In genomic region chr2:125386221-125386965, GRCm38 (mm10) we compare ENCODE assay signal across 22 mouse cellular contexts.
DNase-seq lines count a peak whose midpoint lies in the region; ATAC-seq lines count a peak whose summit lies in the region.
"Had no signal": no experiment of that assay in that cellular context is flagged by ENCODE, and none has a peak within 500 bp of the region (broad histone marks: within the 10 kb centered on the region; RNA-seq: fewer than 3 reads in every experiment).

No protein-coding gene starts in this region.

- no peaks in the 10 kb centered on the region for H3K9me3 ChIP-seq in midbrain, embryonic 11.5 days (ENCODE audit: control insufficient read depth, low read length)
- H3K9me3 ChIP-seq in midbrain, embryonic 16.5 days (replicated peaks; ENCODE audit: control insufficient read depth, low read length, poor library complexity, severe bottlenecking) = no peaks in the 10 kb centered on the region
- H3K9me3 ChIP-seq: embryonic facial prominence, embryonic 10.5 days; embryonic facial prominence, embryonic 12.5 days; forebrain, embryonic 13.5 days; forebrain, embryonic 15.5 days; G1E had no signal

- H3K4me1 ChIP-seq in midbrain, embryonic 11.5 days (ENCODE audit: control insufficient read depth, insufficient read depth, low read length) = no peaks in the 10 kb centered on the region
- no peaks in the 10 kb centered on the region for H3K4me1 ChIP-seq in midbrain, embryonic 16.5 days (ENCODE audit: control insufficient read depth, insufficient read depth, low read length)
- H3K4me1 ChIP-seq: embryonic facial prominence, embryonic 12.5 days; forebrain, embryonic 13.5 days; forebrain, embryonic 15.5 days had no signal

- no peak overlapping the region for H3K9ac ChIP-seq in midbrain, embryonic 11.5 days (ENCODE audit: low read length)
- H3K9ac ChIP-seq in midbrain, embryonic 16.5 days (ENCODE audit: low read depth, low read length) = no peak overlapping the region
- H3K9ac ChIP-seq: embryonic facial prominence, embryonic 12.5 days; forebrain, embryonic 13.5 days; forebrain, embryonic 15.5 days; forebrain, postnatal 0 days had no signal

- no peak for ATAC-seq in midbrain, embryonic 11.5 days (ENCODE audit: low FRiP score)
- ATAC-seq in midbrain, embryonic 16.5 days = no peak
- ATAC-seq: activated CD4-positive, CD25-positive, alpha-beta regulatory T cell, adult 4 months; CD4-positive, CD25-positive, alpha-beta regulatory T cell, adult 4 months; forebrain, embryonic 13.5 days; forebrain, embryonic 15.5 days; forebrain, postnatal 0 days; Patski had no signal

- H3K4me3 ChIP-seq in midbrain, embryonic 11.5 days (ENCODE audit: low read depth, low read length) = no peak overlapping the region
- no peak overlapping the region for H3K4me3 ChIP-seq in midbrain, embryonic 16.5 days (ENCODE audit: low read depth, low read length)
- H3K4me3 ChIP-seq: embryonic facial prominence, embryonic 10.5 days; embryonic facial prominence, embryonic 12.5 days; forebrain, embryonic 13.5 days; forebrain, embryonic 15.5 days had no signal

- peak; percentile 63 to 69 for DNase-seq in cerebellum, postnatal 10 days
- DNase-seq in cerebellum, adult 9-10 months = no peak
- DNase-seq in cerebellum, postnatal 25 days = peak; percentile 14 to 51
- no peak for DNase-seq in cerebellum, adult 9-11 months
- DNase-seq in midbrain, embryonic 11.5 days (ENCODE audit: low spot score, missing footprints) = peak; percentile 56
- DNase-seq: adrenal gland, adult 8-10 months; adrenal gland, postnatal 14 days; adrenal gland, postnatal 36 days; B cell, adult 2 months; cerebellum, adult 18-20 months; cerebellum, adult 8-10 months; forebrain, postnatal 0 days had no signal

- H3K27me3 ChIP-seq in midbrain, embryonic 11.5 days (ENCODE audit: control insufficient read depth, insufficient read depth, low read length) = no peaks in the 10 kb centered on the region
- no peaks in the 10 kb centered on the region for H3K27me3 ChIP-seq in midbrain, embryonic 16.5 days (ENCODE audit: control insufficient read depth, insufficient read depth, low read depth, low read length)
- H3K27me3 ChIP-seq: CH12.LX; embryonic facial prominence, embryonic 12.5 days; forebrain, embryonic 13.5 days; forebrain, embryonic 15.5 days; Patski had no signal

- no peaks in the 10 kb centered on the region for H3K36me3 ChIP-seq in midbrain, embryonic 11.5 days (ENCODE audit: control insufficient read depth, insufficient read depth, low read length)
- peaks cover 4% of the 10 kb centered on the region; the same call in 1 of the 2 replicates for H3K36me3 ChIP-seq in midbrain, embryonic 16.5 days (ENCODE audit: control insufficient read depth, insufficient read depth, low read length)
- H3K36me3 ChIP-seq: G1E had no signal

- no peak overlapping the region for H3K27ac ChIP-seq in midbrain, embryonic 11.5 days (ENCODE audit: low read depth, low read length)
- H3K27ac ChIP-seq in midbrain, embryonic 16.5 days (ENCODE audit: low read length) = no peak overlapping the region
- H3K27ac ChIP-seq: embryonic facial prominence, embryonic 10.5 days; embryonic facial prominence, embryonic 12.5 days; forebrain, embryonic 13.5 days; forebrain, embryonic 15.5 days had no signal

- no peak overlapping the region for H3K4me2 ChIP-seq in midbrain, embryonic 11.5 days
- H3K4me2 ChIP-seq in midbrain, embryonic 16.5 days (ENCODE audit: low read length) = no peak overlapping the region
- H3K4me2 ChIP-seq: embryonic facial prominence, embryonic 12.5 days; forebrain, embryonic 13.5 days; forebrain, embryonic 15.5 days had no signal

- 70% methylated on average over 7 of the region's 7 CpGs for WGBS in midbrain, embryonic 11.5 days
- 63% methylated on average over 7 of the region's 7 CpGs for WGBS in midbrain, embryonic 16.5 days

Comparison
In these comparisons a context has a peak if more than half of its experiments do, and no peak if none do; other contexts are left out.
1. DNase-seq: peak in cerebellum, postnatal 10 days (2 of 2), cerebellum, postnatal 25 days (2 of 2) and midbrain, embryonic 11.5 days (single experiment); none in cerebellum, adult 9-10 months (single experiment) and cerebellum, adult 9-11 months (single experiment).